Mouse (Mus musculus) heart, adult 9 months (tissue): ENCODE results near the gene Ncoa7.

ENCODE experiments used
- DNase-seq, 2 experiments: peaks; one replicate each; pipeline ENCODE4 v3.0.0; 2022; ENCODE audit warnings: low spot score in 2 of 2

Ncoa7 gene

DNA sequence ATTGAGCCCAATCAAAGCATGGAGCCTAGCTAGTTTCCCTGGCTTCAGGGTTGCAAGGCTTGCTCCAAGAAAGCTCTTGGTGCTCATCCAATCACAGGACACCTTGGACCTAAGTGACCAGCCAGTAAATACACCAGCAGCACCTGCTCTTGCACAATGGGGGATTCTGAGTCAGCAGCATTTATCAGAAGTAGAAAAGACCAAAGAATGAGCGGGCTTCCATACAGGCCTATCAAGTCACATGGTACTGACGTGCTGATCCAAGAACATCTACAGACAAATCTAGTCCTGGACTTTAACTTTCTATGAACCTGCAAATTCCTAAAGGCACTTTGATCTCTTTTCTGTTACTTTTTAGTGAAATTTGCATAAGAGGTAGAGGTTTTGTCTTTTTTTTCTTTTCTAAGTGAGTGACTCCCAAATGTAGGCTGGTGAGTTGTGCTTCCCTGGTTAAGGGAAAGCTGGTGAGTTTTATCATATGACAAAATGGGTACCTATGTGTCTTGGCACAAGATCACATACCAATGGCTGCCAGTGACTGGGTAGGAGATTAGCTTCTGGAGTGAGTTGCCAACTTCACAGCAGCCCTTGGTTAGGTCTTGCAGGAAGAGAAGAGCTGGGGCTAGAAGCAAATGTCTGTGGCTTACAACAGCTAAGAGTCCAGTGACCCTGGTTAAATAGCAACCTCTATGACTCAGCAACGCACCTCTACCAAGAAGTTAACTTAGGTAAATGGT, 57.7 kb downstream of the Ncoa7 start:
- DNase-seq, result no peak

DNA sequence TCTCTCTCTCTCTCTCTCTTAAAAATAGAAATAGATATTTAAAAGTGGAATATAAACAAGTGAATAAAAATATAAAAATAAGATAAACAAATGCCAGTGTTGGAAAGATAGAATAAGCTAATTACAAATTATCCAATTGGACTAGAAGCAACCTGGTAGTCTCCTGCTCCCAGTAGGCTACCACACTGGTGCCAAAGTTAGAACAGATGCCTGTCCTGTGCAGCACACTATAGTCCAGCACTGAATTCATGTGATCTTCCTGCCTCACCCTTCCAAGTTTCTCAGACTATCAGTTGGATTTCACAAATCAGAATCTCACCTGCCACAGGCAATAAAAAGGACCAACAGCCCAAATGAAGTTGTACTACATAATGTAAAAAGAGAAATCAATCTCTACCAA, 59.9 kb downstream of the Ncoa7 start:
- DNase-seq, result no peak

DNA sequence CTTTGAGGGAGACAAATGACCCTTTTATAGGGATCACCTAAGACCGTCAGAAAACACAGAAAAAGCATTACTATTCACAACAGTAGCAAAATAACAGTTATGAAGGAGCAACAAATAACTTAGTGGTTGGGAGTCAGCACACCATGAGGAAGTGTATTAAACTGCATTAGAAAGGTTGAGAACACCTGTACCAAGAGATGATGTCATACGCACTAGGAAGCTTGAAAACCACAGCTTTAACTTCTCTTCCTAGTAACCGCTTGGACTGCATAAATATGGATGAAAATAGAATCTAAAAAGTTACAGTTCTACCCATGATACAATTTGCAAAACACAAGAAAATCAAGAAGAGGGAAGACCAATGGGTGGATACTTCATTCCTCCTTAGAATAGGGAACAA, 64.7 kb downstream of the Ncoa7 start:
- DNase-seq, result no peak

DNA sequence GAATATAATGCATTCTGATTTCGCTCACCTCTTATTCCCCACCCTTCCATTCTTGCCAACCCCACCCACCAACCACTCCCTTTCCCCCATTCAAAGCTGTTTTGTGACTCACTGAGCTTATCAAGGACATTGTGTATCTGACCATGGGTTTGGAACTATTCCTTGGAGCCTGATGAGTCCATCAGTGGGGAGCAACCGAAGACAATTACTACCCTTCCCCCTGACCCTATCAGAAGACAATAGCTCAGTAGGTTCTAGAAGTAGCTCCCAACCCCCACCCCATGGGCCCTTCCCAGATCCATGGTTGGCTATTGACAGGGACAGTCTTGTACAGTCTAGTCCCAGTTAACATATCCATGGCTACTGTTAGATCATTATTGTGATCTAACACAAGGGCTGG, 65.8 kb downstream of the Ncoa7 start:
- no peak for DNase-seq

DNA sequence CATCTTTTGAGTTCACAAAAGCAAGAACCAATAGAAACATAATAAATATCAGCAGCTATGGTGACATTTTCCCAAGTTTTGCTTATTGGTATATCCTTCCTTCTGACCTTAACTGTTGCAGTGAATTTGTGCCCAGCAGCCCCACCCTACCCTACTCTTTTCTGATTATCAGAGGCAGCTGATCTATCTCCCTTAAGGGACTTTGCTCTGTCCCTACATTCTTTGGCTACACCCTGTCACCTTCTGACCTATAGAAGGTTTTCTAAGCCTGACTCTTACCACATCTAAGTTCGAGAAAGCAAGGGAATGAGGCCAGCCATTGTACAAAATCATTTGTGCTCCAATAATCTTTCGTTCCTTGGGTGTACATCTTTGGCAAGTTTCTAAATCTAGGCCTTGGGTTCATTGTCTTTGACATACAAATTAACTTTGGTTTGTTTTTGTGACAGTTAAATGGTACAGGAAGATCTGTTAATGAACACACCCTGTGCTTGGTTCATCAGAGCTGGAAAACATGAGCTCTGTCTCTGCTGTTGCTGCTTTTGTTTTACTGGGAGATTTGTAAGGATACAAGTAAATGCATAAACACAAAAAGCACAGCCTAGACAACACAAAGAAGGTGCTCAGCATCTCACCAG, 69.9 kb downstream of the Ncoa7 start:
- DNase-seq, result no peak

DNA sequence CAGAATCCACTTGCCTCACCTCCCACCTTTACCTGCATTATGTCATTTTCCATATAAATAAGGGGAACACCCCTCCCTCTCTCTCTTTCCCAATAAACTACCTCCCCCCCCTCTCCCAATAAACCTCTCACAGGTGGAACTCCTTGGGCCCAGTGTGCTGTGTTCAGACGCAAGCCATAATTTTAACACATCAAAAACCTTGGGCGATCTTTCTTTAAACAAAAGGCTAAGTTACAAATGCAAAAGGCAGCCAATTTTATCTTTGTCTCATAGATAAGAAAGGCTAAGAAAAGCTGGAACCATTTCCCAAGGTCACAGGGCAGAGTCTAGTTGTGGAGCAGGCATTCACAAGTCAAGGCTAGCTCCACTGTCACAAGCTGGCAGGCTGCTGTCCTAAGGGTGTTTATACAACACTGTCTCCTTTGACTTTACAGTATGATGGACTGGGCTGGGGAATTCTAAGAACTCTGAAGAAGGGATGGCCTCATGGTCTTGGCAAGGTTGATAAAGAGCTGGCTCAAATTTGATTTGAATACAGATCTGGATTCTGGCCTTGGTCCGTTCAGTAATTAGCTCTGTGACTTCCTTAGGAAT, 71.7 kb downstream of the Ncoa7 start:
- no peak for DNase-seq

GRCm38 (mm10) chr10:30730791-30731190, 72.3 kb downstream of the Ncoa7 start:
- DNase-seq, result no peak

DNA sequence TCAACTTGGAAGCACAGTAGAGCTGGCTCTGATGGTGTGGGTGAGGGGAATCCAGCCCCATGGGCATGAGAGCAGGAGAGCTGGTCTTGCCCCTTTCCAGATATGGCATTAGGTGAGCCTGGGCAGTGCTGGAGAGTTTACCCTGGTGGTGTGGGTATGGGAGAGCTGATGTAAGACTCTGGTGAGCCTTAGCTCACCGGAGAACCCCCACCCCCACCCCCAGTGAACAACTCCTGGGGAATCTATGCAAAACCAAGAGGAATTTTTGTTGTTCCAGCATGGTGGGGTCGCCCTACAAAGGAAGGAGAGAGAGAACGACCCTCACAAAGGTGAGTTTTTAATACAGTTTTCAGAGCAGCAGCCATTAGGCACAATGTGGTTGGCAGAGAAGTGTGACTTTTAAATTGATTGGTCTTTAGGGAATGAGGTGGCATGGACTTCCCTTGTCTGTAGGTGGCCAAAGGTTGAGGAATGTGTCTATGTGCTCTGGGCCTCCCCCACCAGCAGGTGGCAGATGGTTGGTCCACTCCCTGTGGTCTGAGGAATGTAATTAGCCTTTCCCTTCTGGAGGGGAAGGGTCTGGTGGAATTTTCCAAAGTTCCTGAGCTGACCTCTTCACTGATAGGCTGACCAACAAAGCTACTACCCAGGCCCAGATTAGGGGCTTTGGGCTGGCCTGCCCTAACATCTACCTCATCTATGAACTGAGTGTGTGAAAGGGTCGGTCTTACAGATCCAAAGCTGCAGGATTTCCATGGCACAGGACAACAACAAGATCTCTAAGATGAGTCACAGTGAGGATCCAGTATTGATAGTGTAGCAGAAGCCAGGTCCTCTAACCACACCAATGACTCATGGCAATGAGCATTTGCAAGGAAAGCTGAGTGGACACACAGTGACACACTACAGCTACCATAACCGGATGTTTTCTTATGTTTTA, 73.7 kb downstream of the Ncoa7 start:
- DNase-seq, result no peak

DNA sequence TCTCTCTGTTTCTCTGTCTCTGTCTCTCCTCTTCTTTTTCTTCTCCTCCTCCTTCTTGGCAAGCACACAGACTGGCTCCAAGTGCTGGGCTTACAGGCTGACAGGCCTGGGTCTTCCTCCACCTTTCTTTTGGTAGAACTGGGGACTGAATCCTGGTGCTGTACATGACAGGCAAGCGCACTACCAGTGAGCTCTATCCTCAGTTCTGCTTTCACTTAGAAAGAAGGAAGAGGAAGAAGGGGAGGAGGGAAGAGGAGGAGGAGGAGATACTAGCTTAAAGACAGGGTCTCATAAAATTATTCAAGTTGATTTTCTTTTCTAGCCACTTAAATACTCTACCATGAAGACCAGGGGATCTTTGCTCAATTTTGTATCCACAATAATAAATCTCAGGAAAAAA, 80.1 kb downstream of the Ncoa7 start:
- DNase-seq, result no peak

DNA sequence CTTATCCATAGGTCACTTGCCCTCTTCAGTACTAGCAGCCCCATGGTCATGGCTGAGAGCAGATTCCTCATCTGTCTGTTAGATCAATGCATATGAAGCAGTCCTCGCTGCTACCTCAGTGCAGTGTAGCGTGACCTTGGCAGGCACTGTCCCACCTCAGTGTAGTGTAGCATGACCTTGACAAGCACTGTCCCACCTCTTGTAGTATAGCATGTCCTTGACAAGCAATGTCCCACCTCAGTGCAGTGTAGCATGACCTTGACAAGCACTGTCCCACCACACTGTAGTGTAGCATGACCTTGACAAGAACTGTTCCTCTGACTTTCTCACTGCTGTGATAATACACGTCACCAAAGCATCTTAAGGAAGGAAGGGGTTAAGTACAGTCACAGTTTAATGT, 82.6 kb downstream of the Ncoa7 start:
- DNase-seq, result no peak

DNA sequence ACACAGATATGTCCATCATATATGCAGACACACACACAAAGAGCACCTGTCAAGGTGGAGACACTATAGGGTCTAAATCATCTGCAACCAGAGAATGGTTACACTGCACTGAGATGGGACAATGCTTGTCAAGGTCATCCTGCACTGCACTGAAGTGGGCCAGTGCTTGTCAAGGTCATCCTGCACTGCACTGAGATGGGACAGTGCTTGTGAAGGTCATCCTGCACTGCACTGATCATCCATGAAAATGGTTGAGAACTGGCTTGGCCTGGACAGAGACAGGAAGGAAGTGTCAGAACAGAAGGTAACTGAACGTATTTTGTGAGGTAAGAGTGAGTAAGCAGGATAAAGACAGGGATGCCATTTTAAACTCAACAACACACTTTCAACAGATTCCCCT, 83.2 kb downstream of the Ncoa7 start:
- DNase-seq, result no peak

DNA sequence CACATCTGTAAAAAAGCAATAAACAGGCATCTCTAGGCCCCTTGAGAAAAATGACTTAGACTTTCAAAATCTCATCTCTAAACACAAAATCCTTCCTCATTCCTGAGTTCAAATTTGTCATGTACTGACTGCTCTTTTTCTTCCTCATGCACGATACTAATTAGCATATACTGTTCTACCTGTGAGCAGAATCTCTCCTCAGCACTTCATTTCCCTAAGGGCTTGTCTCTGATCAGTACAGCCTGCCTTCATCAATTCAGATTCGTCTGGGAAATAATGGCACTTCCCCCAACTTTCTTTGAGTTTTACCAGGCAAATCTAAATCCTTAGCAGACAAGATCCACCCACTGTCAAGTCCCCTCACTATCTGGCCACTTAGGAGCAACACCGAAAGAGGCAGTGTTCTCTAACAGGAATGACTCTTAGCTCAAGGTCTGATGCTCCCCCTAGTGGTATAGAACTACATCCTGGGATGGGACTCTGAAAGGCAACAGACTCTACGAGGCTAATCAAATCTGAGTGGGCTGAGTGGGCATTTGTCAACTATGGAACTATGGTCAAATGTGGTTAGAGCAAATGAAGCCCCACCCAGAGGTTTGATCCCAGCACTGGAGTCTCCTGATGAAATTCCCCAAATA, 84.3 kb downstream of the Ncoa7 start:
- DNase-seq, result peak; percentile 38 to 52

DNA sequence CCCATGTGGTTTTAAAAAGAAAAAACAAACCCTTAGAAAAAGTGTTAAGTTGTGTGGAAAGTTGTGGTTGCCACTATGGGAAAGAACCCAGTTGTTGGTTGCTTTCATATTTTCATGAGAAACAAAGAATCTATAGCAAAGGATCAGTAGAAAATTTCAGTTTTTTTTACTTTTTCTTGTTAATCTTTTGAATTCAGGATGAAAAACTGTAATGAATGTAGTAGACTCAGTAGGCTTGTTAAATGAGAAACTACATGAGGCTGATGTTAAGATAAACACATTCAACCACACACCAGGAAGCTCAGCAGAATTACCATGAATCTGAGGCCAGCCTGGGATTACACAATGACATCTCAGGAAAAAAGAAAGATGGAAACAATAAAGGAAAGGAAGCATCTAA, 87.0 kb downstream of the Ncoa7 start:
- DNase-seq, result no peak

DNA sequence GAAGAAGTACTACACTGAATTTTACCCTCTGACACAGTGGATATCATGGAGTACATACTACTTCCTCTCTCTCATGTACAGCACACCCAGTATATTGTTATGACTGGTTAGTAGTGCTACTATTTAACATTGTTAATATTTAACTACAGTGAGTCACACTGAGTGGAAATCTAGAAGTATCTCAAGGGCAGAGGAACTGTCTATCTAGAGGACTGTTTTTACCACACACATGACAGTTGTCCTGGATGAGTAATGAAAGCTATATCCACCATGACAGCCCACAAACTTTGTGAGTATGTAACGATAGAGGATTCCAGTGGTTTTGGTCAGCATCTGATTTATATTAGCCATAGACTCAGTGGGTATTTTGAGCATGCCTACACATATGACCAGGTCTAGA, 90.6 kb downstream of the Ncoa7 start:
- DNase-seq, result no peak

- DNase-seq, result no peak
Measured at GRCm38 (mm10) chr10:30709846-30710403, 93.2 kb downstream of the Ncoa7 start.

DNA sequence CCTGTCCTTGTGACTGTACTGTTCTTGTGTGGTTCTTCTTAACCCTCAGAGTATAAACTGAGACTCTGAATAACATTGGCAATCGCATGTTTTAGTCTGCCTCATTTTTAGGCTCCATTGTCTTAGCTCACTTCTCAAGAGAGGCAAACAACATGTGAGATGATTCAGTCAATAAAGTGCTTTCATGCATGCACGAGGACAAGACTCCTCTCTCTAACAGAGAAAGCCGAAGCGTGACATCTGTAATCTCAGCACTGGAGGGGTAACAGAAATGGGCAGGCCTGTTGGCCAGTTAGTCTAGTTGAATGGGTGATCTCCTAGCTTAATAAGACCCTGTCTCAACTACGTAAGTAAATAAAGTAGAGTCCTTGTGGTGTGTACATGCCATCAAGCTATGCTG, 95.1 kb downstream of the Ncoa7 start:
- DNase-seq, result no peak

DNA sequence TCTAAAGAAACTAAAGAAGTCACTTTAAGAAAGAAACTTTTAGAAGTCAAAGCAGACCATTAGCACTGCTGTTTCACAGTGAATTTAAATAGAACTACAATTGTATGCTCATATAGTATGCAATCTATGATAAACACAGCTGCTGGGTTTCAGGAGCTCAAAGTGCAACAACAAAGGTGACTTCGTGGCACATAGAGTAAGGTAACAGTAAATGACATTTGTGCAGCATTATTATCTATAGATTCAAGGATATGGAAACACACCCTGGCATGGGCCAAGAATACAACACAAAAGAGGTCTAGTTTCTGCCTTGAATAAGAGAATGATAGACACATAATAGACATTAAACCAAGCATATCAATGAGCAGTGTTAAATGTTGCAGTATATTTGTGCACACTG, 100.5 kb downstream of the Ncoa7 start:
- DNase-seq, result no peak

DNA sequence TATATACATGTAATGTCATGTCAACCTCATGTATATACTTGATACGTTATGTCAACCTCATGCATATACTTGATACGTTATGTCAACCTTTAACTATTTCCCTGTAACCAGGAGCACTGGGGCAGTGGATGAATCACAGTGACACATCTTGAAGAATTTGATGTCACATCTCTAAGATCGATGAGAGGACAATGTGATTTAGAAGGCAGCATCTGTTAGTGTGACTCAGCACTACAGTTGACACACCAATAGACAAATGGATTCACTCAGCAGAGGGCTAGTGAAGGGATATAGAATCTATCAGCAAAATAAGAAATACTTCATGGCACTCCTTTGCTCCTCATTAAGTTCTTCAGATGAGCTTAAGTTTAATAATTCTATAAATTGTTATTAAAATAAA, 116.3 kb downstream of the Ncoa7 start:
- no peak for DNase-seq

GRCm38 (mm10) chr10:30683449-30683848, 119.7 kb downstream of the Ncoa7 start:
- no peak for DNase-seq

- no peak for DNase-seq
Measured at GRCm38 (mm10) chr10:30679756-30680155, 123.4 kb downstream of the Ncoa7 start.

- DNase-seq, result no peak
Measured at GRCm38 (mm10) chr10:30678051-30678450, 125.1 kb downstream of the Ncoa7 start.
